Mouse (Mus musculus): Measurements from ENCODE around the gene Arhgap15. TPM values are rescaled to one million over a fixed set of nuclear protein-coding genes. Genes with fewer than 3 reads are reported as not detected.

Arhgap15 gene
- polyA plus RNA-seq, 1 experiment: 9.5 TPM

- Histone ChIP-seq H3K4me3 (ENCODE audit: control insufficient read depth, insufficient read depth, low read length) (no peak overlapping the region), H3K36me3 (ENCODE audit: control insufficient read depth, insufficient read depth, low read length) (no peaks in the 10 kb centered on the region), H3K27ac (ENCODE audit: control insufficient read depth, insufficient read depth, low read length) (no peak overlapping the region), H3K27me3 (ENCODE audit: control insufficient read depth, insufficient read depth, low read length) (no peaks in the 10 kb centered on the region), H3K4me1 (replicated peaks; ENCODE audit: control insufficient read depth, insufficient read depth, low read length) (no peaks in the 10 kb centered on the region)
- TF ChIP-seq CTCF (IDR thresholded peaks at IDR 0.05; ENCODE audit: borderline replicate concordance, control insufficient read depth, extremely low read depth, insufficient read depth, low read length, poor library complexity) (no peak), POLR2A (IDR thresholded peaks at IDR 0.05; ENCODE audit: control insufficient read depth, extremely low read depth, insufficient read depth, low read length, poor library complexity) (no peak)
- DNase-seq: no peak
- WGBS: 95% methylated on average over 3 of the region's 3 CpGs
These were observed 525.8 kb downstream of the Arhgap15 start for GRCm38 (mm10) chr2:44274425-44274824.

GRCm38 (mm10) chr2:44286181-44286719 is 537.6 kb downstream of the Arhgap15 start:
- no peak overlapping the region for H3K4me3 ChIP-seq (ENCODE audit: control insufficient read depth, insufficient read depth, low read length)
- no peaks in the 10 kb centered on the region for H3K4me1 ChIP-seq (replicated peaks; ENCODE audit: control insufficient read depth, insufficient read depth, low read length)
- no peak overlapping the region for H3K27ac ChIP-seq (ENCODE audit: control insufficient read depth, insufficient read depth, low read length)
- WGBS: 97% methylated on average over 4 of the region's 4 CpGs
- no peaks in the 10 kb centered on the region for H3K27me3 ChIP-seq (ENCODE audit: control insufficient read depth, insufficient read depth, low read length)
- 0 out of 2 replicates have a peak, but pooled peaks cover 3% of the 10 kb centered on the region for H3K36me3 ChIP-seq (ENCODE audit: control insufficient read depth, insufficient read depth, low read length)
- DNase-seq: no peak
- no peak for TF ChIP-seq CTCF (IDR thresholded peaks at IDR 0.05; ENCODE audit: borderline replicate concordance, control insufficient read depth, extremely low read depth, insufficient read depth, low read length, poor library complexity)
- no peak for TF ChIP-seq POLR2A (IDR thresholded peaks at IDR 0.05; ENCODE audit: control insufficient read depth, extremely low read depth, insufficient read depth, low read length, poor library complexity)

- Histone ChIP-seq H3K36me3 (ENCODE audit: control insufficient read depth, insufficient read depth, low read length) (no peaks in the 10 kb centered on the region), H3K4me1 (replicated peaks; ENCODE audit: control insufficient read depth, insufficient read depth, low read length) (no peaks in the 10 kb centered on the region), H3K4me3 (ENCODE audit: control insufficient read depth, insufficient read depth, low read length) (no peak overlapping the region), H3K27ac (ENCODE audit: control insufficient read depth, insufficient read depth, low read length) (no peak overlapping the region), H3K27me3 (ENCODE audit: control insufficient read depth, insufficient read depth, low read length) (no peaks in the 10 kb centered on the region)
- TF ChIP-seq POLR2A (IDR thresholded peaks at IDR 0.05; ENCODE audit: control insufficient read depth, extremely low read depth, insufficient read depth, low read length, poor library complexity) (no peak), CTCF (IDR thresholded peaks at IDR 0.05; ENCODE audit: borderline replicate concordance, control insufficient read depth, extremely low read depth, insufficient read depth, low read length, poor library complexity) (no peak)
- 93% methylated on average over 3 of the region's 3 CpGs for WGBS
- DNase-seq: no peak
These were observed 550.5 kb downstream of the Arhgap15 start for GRCm38 (mm10) chr2:44299156-44299555.

- no peak for DNase-seq
- no peaks in the 10 kb centered on the region for H3K27me3 ChIP-seq (ENCODE audit: control insufficient read depth, insufficient read depth, low read length)
- no peaks in the 10 kb centered on the region for H3K36me3 ChIP-seq (ENCODE audit: control insufficient read depth, insufficient read depth, low read length)
- no peaks in the 10 kb centered on the region for H3K4me1 ChIP-seq (replicated peaks; ENCODE audit: control insufficient read depth, insufficient read depth, low read length)
- H3K27ac ChIP-seq (ENCODE audit: control insufficient read depth, insufficient read depth, low read length): no peak overlapping the region
- WGBS: 89% methylated on average over 5 of the region's 5 CpGs
- no peak for TF ChIP-seq CTCF (IDR thresholded peaks at IDR 0.05; ENCODE audit: borderline replicate concordance, control insufficient read depth, extremely low read depth, insufficient read depth, low read length, poor library complexity)
- H3K4me3 ChIP-seq (ENCODE audit: control insufficient read depth, insufficient read depth, low read length): no peak overlapping the region
These were observed 551.3 kb downstream of the Arhgap15 start for GRCm38 (mm10) chr2:44299909-44300308.

GRCm38 (mm10) chr2:44300466-44300865 is 551.8 kb downstream of the Arhgap15 start:
- DNase-seq: no peak

GRCm38 (mm10) chr2:44304261-44304970 is 555.8 kb downstream of the Arhgap15 start:
- H3K4me1 ChIP-seq (replicated peaks; ENCODE audit: control insufficient read depth, insufficient read depth, low read length): no peaks in the 10 kb centered on the region
- DNase-seq: no peak
- TF ChIP-seq CTCF (IDR thresholded peaks at IDR 0.05; ENCODE audit: borderline replicate concordance, control insufficient read depth, extremely low read depth, insufficient read depth, low read length, poor library complexity) (no peak), POLR2A (IDR thresholded peaks at IDR 0.05; ENCODE audit: control insufficient read depth, extremely low read depth, insufficient read depth, low read length, poor library complexity) (no peak)
- H3K4me3 ChIP-seq (ENCODE audit: control insufficient read depth, insufficient read depth, low read length): no peak overlapping the region
- no peaks in the 10 kb centered on the region for H3K36me3 ChIP-seq (ENCODE audit: control insufficient read depth, insufficient read depth, low read length)
- no peak overlapping the region for H3K27ac ChIP-seq (ENCODE audit: control insufficient read depth, insufficient read depth, low read length)
- WGBS: 94% methylated on average over 9 of the region's 9 CpGs
- no peaks in the 10 kb centered on the region for H3K27me3 ChIP-seq (ENCODE audit: control insufficient read depth, insufficient read depth, low read length)

More at GRCm38 (mm10) chr2:44300466-44300865, 551.8 kb downstream of the Arhgap15 start:
- Histone ChIP-seq H3K27me3 (ENCODE audit: control insufficient read depth, insufficient read depth, low read length) (no peaks in the 10 kb centered on the region), H3K4me3 (ENCODE audit: control insufficient read depth, insufficient read depth, low read length) (no peak overlapping the region), H3K4me1 (replicated peaks; ENCODE audit: control insufficient read depth, insufficient read depth, low read length) (no peaks in the 10 kb centered on the region), H3K27ac (ENCODE audit: control insufficient read depth, insufficient read depth, low read length) (no peak overlapping the region), H3K36me3 (ENCODE audit: control insufficient read depth, insufficient read depth, low read length) (no peaks in the 10 kb centered on the region)
- no peak for TF ChIP-seq POLR2A (IDR thresholded peaks at IDR 0.05; ENCODE audit: control insufficient read depth, extremely low read depth, insufficient read depth, low read length, poor library complexity)
- no peak for TF ChIP-seq CTCF (IDR thresholded peaks at IDR 0.05; ENCODE audit: borderline replicate concordance, control insufficient read depth, extremely low read depth, insufficient read depth, low read length, poor library complexity)
- WGBS: 95% methylated on average over 6 of the region's 6 CpGs
